Mouse (Mus musculus) forebrain, embryonic 11.5 days (tissue): ENCODE measurements around the gene Dgcr6. TPM values are rescaled to one million over a fixed set of nuclear protein-coding genes. Genes with fewer than 3 reads are reported as not detected.

Experiments
- ATAC-seq: fragments of 200-750 bp; cut with Nextera tagmentation; replicated peaks from 2 replicates; pipeline ENCODE4 v1.8.0; 2017; ENCODE audit warnings: moderate TSS enrichment; ENCODE audit not compliant: low FRiP score
- DNase-seq: peaks from one replicate; pipeline ENCODE4 v3.0.0-alpha.2; 2017; ENCODE audit warnings: low spot score
- H3K27ac ChIP-seq: fragments of 300-500 bp; sonication (generic); 2 replicates; pipeline ENCODE4 v1.5.1; 2014; ENCODE audit warnings: low read depth, low read length
- H3K27me3 ChIP-seq: fragments of 300-500 bp; sonication (generic); 2 replicates; pipeline ENCODE4 v1.6.1; 2014; ENCODE audit warnings: mild to moderate bottlenecking, low read length, mixed read lengths; ENCODE audit not compliant: control insufficient read depth, insufficient read depth
- H3K36me3 ChIP-seq: fragments of 300-500 bp; sonication (generic); 2 replicates; pipeline ENCODE4 v1.6.1; 2014; ENCODE audit warnings: mild to moderate bottlenecking, low read length, moderate library complexity, mixed read lengths; ENCODE audit not compliant: control insufficient read depth, insufficient read depth
- H3K4me1 ChIP-seq: fragments of 300-500 bp; sonication (generic); replicated peaks from 2 replicates; pipeline ENCODE4 v1.6.1; 2014; ENCODE audit warnings: low read length, mixed read lengths; ENCODE audit not compliant: control insufficient read depth, insufficient read depth
- H3K4me2 ChIP-seq: fragments of 300-500 bp; sonication (generic); 2 replicates; pipeline ENCODE4 v1.6.1; 2014; ENCODE audit warnings: low read depth, mild to moderate bottlenecking, low read length, moderate library complexity, mixed read lengths; ENCODE audit not compliant: severe bottlenecking
- H3K4me3 ChIP-seq: fragments of 300-500 bp; sonication (generic); 2 replicates; pipeline ENCODE4 v1.5.1; 2014; ENCODE audit warnings: low read depth, low read length
- H3K9ac ChIP-seq: fragments of 300-500 bp; sonication (generic); 2 replicates; pipeline ENCODE4 v1.6.1; 2014; ENCODE audit warnings: low read length
- H3K9me3 ChIP-seq: fragments of 300-500 bp; sonication (generic); 2 replicates; pipeline ENCODE4 v1.6.1; 2016; ENCODE audit warnings: low read length, mixed read lengths; ENCODE audit not compliant: control insufficient read depth
- WGBS: fragments of 180-500 bp; shearing (Covaris S2); extraction: QIAGEN DNeasy Blood & Tissue Kit; methylation state at CpG from one replicate; pipeline ENCODE4 v1.1.7; 2014; 5-methylcytosine and 5-hydroxymethylcytosine counted together
- polyA plus RNA-seq: library from polyadenylated mRNA; unstranded; fragments of >200 nt; fragmentation: Nextera tagmentation; extraction: Ambion mirVana; gene quantifications from 2 replicates; pipeline ENCODE4 v1.2.1, GENCODE M21; 2014

Dgcr6 gene
- polyA plus RNA-seq, 1 experiment from 2014 or later = 134 TPM

GRCm38 (mm10) chr16:18087101-18087500, 34.4 kb downstream of the Dgcr6 start:
- H3K4me1 ChIP-seq = peaks cover 5% of the 10 kb centered on the region; the same call in 1 of the 2 replicates
- WGBS = 90% methylated on average over 5 of the region's 5 CpGs
- no peak overlapping the region for H3K4me2 ChIP-seq
- H3K27me3 ChIP-seq = peaks cover 7% of the 10 kb centered on the region; the same call in 1 of the 2 replicates
- no peak for ATAC-seq
- H3K9ac ChIP-seq = no peak overlapping the region
- no peak for DNase-seq
- H3K27ac ChIP-seq = no peak overlapping the region
- no peak overlapping the region for H3K4me3 ChIP-seq
- H3K9me3 ChIP-seq = no peaks in the 10 kb centered on the region
- H3K36me3 ChIP-seq = no peaks in the 10 kb centered on the region

- no peak overlapping the region for H3K4me3 ChIP-seq
- H3K9me3 ChIP-seq = no peaks in the 10 kb centered on the region; the same call in 1 of the 2 replicates
- no peak overlapping the region for H3K9ac ChIP-seq
- H3K4me1 ChIP-seq = no peaks in the 10 kb centered on the region
- no peak overlapping the region for H3K4me2 ChIP-seq
- H3K27ac ChIP-seq = no peak overlapping the region
- DNase-seq (no peak), ATAC-seq (no peak)
- H3K36me3 ChIP-seq = no peaks in the 10 kb centered on the region
- WGBS = 71% methylated on average over 5 of the region's 5 CpGs
- H3K27me3 ChIP-seq = no peaks in the 10 kb centered on the region
Observed at GRCm38 (mm10) chr16:18096348-18096747, 43.7 kb downstream of the Dgcr6 start.

DNA sequence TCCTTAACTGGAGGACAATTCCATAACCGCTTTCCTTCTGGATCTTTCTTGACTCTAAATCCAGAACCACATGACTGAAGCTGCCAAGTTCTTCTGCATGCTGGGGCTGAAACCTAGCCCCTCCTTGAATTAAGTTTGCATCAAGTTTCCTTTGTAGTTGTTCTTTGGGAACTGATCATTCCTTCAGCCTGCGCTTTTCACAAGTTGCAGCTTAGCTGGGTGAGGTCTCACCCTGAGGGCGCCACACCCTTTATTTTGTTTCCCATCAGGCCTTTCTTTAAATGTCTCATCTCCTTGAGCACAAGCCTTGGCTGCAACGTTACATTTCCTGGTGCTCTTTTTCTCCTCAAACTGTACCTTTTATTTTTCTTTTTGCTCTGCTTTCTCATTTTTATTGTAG, 50.2 kb downstream of the Dgcr6 start:
- ATAC-seq (no peak), DNase-seq (no peak)
- H3K27me3 ChIP-seq = no peaks in the 10 kb centered on the region
- 76% methylated on average over 4 of the region's 4 CpGs for WGBS
- no peak overlapping the region for H3K4me2 ChIP-seq
- H3K36me3 ChIP-seq = no peaks in the 10 kb centered on the region
- no peak overlapping the region for H3K27ac ChIP-seq
- no peaks in the 10 kb centered on the region for H3K9me3 ChIP-seq
- H3K4me1 ChIP-seq = no peaks in the 10 kb centered on the region
- no peak overlapping the region for H3K4me3 ChIP-seq
- H3K9ac ChIP-seq = no peak overlapping the region

GRCm38 (mm10) chr16:18103366-18103765, 50.7 kb downstream of the Dgcr6 start:
- 80% methylated on average over 1 of the region's 1 CpGs for WGBS
- Histone ChIP-seq H3K4me3 (no peak overlapping the region), H3K4me1 (no peaks in the 10 kb centered on the region), H3K9me3 (no peaks in the 10 kb centered on the region), H3K36me3 (no peaks in the 10 kb centered on the region), H3K27ac (no peak overlapping the region), H3K4me2 (no peak overlapping the region), H3K27me3 (no peaks in the 10 kb centered on the region), H3K9ac (no peak overlapping the region)
- ATAC-seq = no peak
- DNase-seq = no peak

DNA sequence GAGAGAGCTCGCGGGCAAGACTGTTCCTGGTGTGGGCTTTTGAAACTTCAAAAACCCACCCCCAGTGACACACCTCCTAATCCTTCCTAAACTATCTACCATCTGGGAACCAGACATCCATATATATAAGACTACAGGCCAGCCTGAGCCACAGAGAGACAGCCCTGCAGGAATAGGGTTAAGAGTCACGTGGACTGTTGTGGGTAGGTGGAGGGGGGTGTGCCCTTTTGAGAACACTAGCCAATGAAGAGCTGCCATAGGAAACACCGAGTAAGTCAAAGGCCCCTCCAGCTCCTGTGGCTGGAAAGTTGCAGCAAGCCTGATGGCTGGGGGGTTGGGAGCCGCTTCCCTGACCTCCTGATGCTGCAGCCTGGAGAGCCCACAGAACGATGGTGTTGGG, 51.1 kb downstream of the Dgcr6 start:
- no peaks in the 10 kb centered on the region for H3K4me1 ChIP-seq
- no peak overlapping the region for H3K4me3 ChIP-seq
- no peak overlapping the region for H3K27ac ChIP-seq
- H3K9me3 ChIP-seq = no peaks in the 10 kb centered on the region
- H3K4me2 ChIP-seq = no peak overlapping the region
- 41% methylated on average over 6 of the region's 6 CpGs for WGBS
- ATAC-seq (no peak), DNase-seq (no peak)
- no peaks in the 10 kb centered on the region for H3K36me3 ChIP-seq
- no peak overlapping the region for H3K9ac ChIP-seq
- no peaks in the 10 kb centered on the region for H3K27me3 ChIP-seq

DNA sequence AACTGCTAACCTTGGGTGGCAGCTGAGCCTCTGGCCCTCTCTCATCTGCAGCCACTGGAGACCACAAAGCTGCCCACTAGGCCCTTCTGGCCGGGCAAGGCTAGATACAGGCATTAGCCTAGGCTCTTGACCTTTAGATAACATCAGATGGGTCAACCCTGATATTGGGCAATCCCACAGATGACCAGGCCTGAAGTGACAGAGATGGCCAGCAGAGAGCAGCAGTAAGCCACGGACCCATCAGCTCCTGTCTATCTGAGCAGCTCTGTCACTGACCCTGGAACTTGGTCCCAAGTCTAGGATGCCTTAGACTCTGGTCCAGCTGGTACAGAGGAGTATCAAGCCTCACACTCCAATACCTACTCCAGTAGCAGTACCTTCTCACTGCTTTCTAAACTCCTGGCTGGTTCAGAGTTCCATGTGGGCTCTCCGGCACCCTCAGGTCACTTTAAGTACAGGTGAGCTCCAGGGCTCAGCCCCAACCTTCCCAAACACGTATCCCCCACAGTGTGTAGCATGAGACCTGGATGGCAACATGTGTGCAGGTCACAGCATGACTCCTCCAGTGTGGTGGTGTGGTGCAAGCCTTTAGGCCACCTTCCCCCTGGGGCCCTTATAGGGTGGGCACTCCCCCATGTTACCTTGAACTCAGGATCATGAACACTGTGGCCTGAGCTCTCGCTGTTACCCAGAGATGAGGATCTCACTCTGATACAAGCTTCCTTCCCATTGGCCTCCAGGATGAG, 55.7 kb downstream of the Dgcr6 start:
- no peaks in the 10 kb centered on the region for H3K36me3 ChIP-seq
- no peak overlapping the region for H3K27ac ChIP-seq
- DNase-seq (peak; percentile 76), ATAC-seq (peak; percentile 56; the same call in 1 of the 2 replicates)
- 55% methylated on average over 5 of the region's 5 CpGs for WGBS
- H3K4me2 ChIP-seq = no peak overlapping the region
- H3K4me1 ChIP-seq = no peaks in the 10 kb centered on the region
- H3K9ac ChIP-seq = no peak overlapping the region
- H3K4me3 ChIP-seq = no peak overlapping the region
- peaks cover 3% of the 10 kb centered on the region; the same call in 1 of the 2 replicates for H3K9me3 ChIP-seq
- H3K27me3 ChIP-seq = no peaks in the 10 kb centered on the region

DNA sequence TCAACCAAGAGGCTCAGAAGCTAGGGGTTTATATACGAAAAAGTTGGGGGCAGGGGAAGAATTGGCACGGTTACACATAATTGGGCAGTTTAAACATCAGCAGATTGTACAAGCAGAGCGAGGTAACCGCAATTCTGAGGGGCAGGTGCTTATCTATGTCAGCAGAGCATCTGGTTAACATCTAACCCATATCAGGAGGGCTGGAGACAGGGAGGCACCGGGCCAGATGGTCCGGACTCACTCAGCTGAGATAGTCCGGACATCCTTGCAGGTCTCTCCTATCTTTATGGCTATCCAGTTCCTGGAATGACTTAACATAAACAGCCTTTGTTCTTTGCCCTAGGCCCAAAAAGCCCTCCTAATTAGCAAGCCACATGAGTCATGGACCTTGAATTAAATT, 58.4 kb downstream of the Dgcr6 start:
- Histone ChIP-seq H3K27ac (no peak overlapping the region), H3K27me3 (no peaks in the 10 kb centered on the region), H3K9ac (no peak overlapping the region), H3K4me2 (no peak overlapping the region), H3K4me3 (no peak overlapping the region), H3K36me3 (no peaks in the 10 kb centered on the region), H3K4me1 (no peaks in the 10 kb centered on the region), H3K9me3 (peaks cover 3% of the 10 kb centered on the region; the same call in 1 of the 2 replicates)
- DNase-seq (no peak), ATAC-seq (no peak)
- WGBS = 86% methylated on average over 7 of the region's 7 CpGs

GRCm38 (mm10) chr16:18116467-18116866, 63.8 kb downstream of the Dgcr6 start:
- Histone ChIP-seq H3K27me3 (no peaks in the 10 kb centered on the region), H3K4me3 (no peak overlapping the region), H3K36me3 (no peaks in the 10 kb centered on the region), H3K27ac (no peak overlapping the region), H3K4me2 (no peak overlapping the region), H3K4me1 (0 out of 2 replicates have a peak, but pooled peaks cover 4% of the 10 kb centered on the region), H3K9me3 (no peaks in the 10 kb centered on the region), H3K9ac (no peak overlapping the region)
- ATAC-seq = no peak
- WGBS = 77% methylated on average over 4 of the region's 4 CpGs
- DNase-seq = no peak

DNA sequence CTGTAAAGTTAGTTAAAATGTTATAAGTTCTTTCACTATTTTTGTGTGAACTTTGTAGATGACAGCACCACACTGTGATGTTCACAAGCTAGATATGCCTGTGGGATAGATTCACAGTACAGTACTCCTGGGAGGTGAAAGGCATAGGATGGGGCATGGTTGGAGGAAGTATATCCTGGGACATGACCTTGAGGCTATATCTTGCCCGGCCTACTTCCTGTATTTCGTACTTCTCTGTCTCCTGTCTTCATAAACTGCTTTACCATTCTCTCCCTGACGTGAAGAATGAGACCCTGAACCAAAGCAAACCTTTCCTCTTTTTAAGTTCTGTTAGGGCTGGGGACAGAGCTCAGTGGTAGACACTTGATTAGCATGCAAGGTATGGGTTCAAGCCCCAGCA, 65.6 kb downstream of the Dgcr6 start:
- Histone ChIP-seq H3K9me3 (no peaks in the 10 kb centered on the region), H3K4me2 (no peak overlapping the region), H3K9ac (no peak overlapping the region), H3K27ac (no peak overlapping the region), H3K27me3 (no peaks in the 10 kb centered on the region), H3K4me1 (0 out of 2 replicates have a peak, but pooled peaks cover 4% of the 10 kb centered on the region), H3K36me3 (no peaks in the 10 kb centered on the region), H3K4me3 (no peak overlapping the region)
- WGBS = 72% methylated on average over 3 of the region's 3 CpGs
- DNase-seq (no peak), ATAC-seq (no peak)
